ENCODE assay signal across 11 mouse cellular contexts in the genomic region with DNA sequence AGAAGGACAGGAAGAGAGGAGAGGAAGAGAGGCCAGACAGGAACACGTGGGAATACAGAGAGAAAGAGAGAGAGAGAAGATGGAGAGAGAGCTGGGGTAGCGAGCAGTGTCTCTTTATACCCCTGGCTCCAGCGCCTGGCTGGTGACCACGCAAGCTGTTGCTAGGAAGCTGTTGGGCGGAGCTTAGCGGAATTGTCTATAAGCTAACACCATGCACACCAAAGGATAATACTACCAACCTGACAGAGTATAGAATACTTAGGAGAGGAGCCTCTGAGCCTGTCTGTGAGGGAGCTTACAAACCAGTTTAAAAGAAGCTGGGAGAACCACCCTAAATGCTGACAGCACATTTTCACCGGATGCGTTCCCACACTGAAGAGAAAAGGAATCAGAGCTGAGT.
A peak's percentile ranks its signal among the peaks of the same experiment; 100 is the strongest.
DNase-seq lines count a peak whose midpoint lies in the region; ATAC-seq lines count a peak whose summit lies in the region.
"Had no signal": no experiment of that assay in that cellular context is flagged by ENCODE, and none has a peak within 500 bp of the region (broad histone marks: within the 10 kb centered on the region; RNA-seq: fewer than 3 reads in every experiment).

No protein-coding gene starts in this region.

- ATAC-seq in hindbrain, embryonic 13.5 days (ENCODE audit: low FRiP score): no peak
- ATAC-seq: Patski had no signal

- H3K4me2 ChIP-seq in hindbrain, embryonic 13.5 days: 0 out of 2 replicates have a peak overlapping the region, but pooled peaks have one; percentile 21
- H3K4me2 ChIP-seq: heart, embryonic 15.5 days; liver, embryonic 13.5 days had no signal

- H3K9me3 ChIP-seq in hindbrain, embryonic 13.5 days: no peaks in the 10 kb centered on the region
- H3K9me3 ChIP-seq: heart, embryonic 15.5 days; liver, embryonic 13.5 days had no signal

- H3K4me1 ChIP-seq in hindbrain, embryonic 13.5 days (replicated peaks): 0 out of 2 replicates have a peak, but pooled peaks cover 5% of the 10 kb centered on the region
- H3K4me1 ChIP-seq: heart, embryonic 15.5 days; liver, embryonic 13.5 days had no signal

- 54% methylated on average over 7 of the region's 8 CpGs for WGBS in hindbrain, embryonic 13.5 days

- no peak overlapping the region for H3K4me3 ChIP-seq in hindbrain, embryonic 13.5 days
- H3K4me3 ChIP-seq: heart, embryonic 15.5 days; liver, embryonic 13.5 days had no signal

- H3K9ac ChIP-seq in hindbrain, embryonic 13.5 days: no peak overlapping the region
- H3K9ac ChIP-seq: heart, embryonic 15.5 days; liver, embryonic 13.5 days had no signal

- intact Hi-C loops in left cerebral cortex, postnatal 10 days (cut with DNase I): no loop called here

- H3K36me3 ChIP-seq in hindbrain, embryonic 13.5 days: no peaks in the 10 kb centered on the region
- H3K36me3 ChIP-seq: heart, embryonic 15.5 days; liver, embryonic 13.5 days had no signal

- H3K27ac ChIP-seq in hindbrain, embryonic 13.5 days: no peak overlapping the region
- H3K27ac ChIP-seq: heart, embryonic 15.5 days; liver, embryonic 13.5 days had no signal

- peak; percentile 44 for DNase-seq in layer of hippocampus, adult 11-12 months (ENCODE audit: low spot score)
- no peak for DNase-seq in layer of hippocampus, adult 9-10 months (ENCODE audit: low spot score)
- peak; percentile 31 to 40 for DNase-seq in left cerebral cortex, postnatal 10 days (ENCODE audit: extremely low spot score in 1 of 2, low spot score in 2 of 2)
- peak; percentile 62 to 64 for DNase-seq in right cerebral cortex, postnatal 10 days (ENCODE audit: low spot score in 2 of 2)
- no peak for DNase-seq in gastrocnemius, postnatal 4 days (ENCODE audit: low spot score in 2 of 2)
- no peak for DNase-seq in Muller cell, postnatal 12 days (ENCODE audit: inconsistent ontology term)
- no peak for DNase-seq in spleen, postnatal 14 days (ENCODE audit: low spot score in 2 of 2)
- DNase-seq: liver, embryonic 13.5 days had no signal

- no peaks in the 10 kb centered on the region for H3K27me3 ChIP-seq in hindbrain, embryonic 13.5 days
- H3K27me3 ChIP-seq: heart, embryonic 15.5 days; liver, embryonic 13.5 days had no signal

Comparison
In these comparisons a context has a peak if more than half of its experiments do, and no peak if none do; other contexts are left out.
1. DNase-seq: peak in layer of hippocampus, adult 11-12 months (single experiment), left cerebral cortex, postnatal 10 days (2 of 2) and right cerebral cortex, postnatal 10 days (2 of 2); none in layer of hippocampus, adult 9-10 months (single experiment), gastrocnemius, postnatal 4 days (0 of 2), Muller cell, postnatal 12 days (single experiment) and spleen, postnatal 14 days (0 of 2).